Mouse (Mus musculus) gastrocnemius, postnatal 36 days (tissue): ENCODE measurements at regions not wholly inside any gene's neighbourhood (a gene's known extent, or its start where the extent isn't known, plus 50 kb on each side); places are given as distances from the start of the nearest gene placed in this dataset.
A peak's percentile ranks its signal among the peaks of the same experiment; 100 is the strongest.

Source experiments
- DNase-seq, 2 experiments: peaks; one replicate each; pipeline ENCODE4 v3.0.0; 2022
- intact Hi-C: fragments of 180-260 bp; cut with DNase I; formaldehyde crosslinking; loops from one replicate; pipeline ENCODE4 v1.15.1; 2025

- intact Hi-C loops = no loop called here
- no peak for DNase-seq
Measured at GRCm38 (mm10) chr11:109039792-109040518, 104.2 kb downstream of the E030025P04Rik start.

- intact Hi-C loops = no loop called here
- DNase-seq = no peak
Measured at GRCm38 (mm10) chr11:109039060-109039791, 104.9 kb downstream of the E030025P04Rik start.

- DNase-seq = no peak
- intact Hi-C loops = no loop called here
Measured at GRCm38 (mm10) chr11:109038136-109038535, 106.0 kb downstream of the E030025P04Rik start.

- no peak for DNase-seq
- intact Hi-C loops = loop anchor here (5.0 kb wide), 1 partner anchor 587 kb away; no protein-coding TSS in a partner anchor
Measured at GRCm38 (mm10) chr11:109034596-109034995, 109.6 kb downstream of the E030025P04Rik start.

GRCm38 (mm10) chr11:109034072-109034471 lies 110.1 kb downstream of the E030025P04Rik start:
- no peak for DNase-seq
- intact Hi-C loops = loop anchor here (5.0 kb wide), 1 partner anchor 587 kb away; no protein-coding TSS in a partner anchor

- intact Hi-C loops = loop anchor here (5.0 kb wide), 1 partner anchor 585 kb away; no protein-coding TSS in a partner anchor
- no peak for DNase-seq
Measured at GRCm38 (mm10) chr11:109032729-109033128, 111.4 kb downstream of the E030025P04Rik start.

GRCm38 (mm10) chr11:109030486-109030885 lies 110.3 kb downstream of the Axin2 start:
- DNase-seq = peak; percentile 26 to 28
- intact Hi-C loops = loop anchor here (1.0 to 5.0 kb wide), 2 partner anchors 108 to 583 kb away; no protein-coding TSS in a partner anchor

GRCm38 (mm10) chr11:109029894-109030293 lies 109.7 kb downstream of the Axin2 start:
- DNase-seq = no peak
- intact Hi-C loops = loop anchor here (1.0 to 5.0 kb wide), 2 partner anchors 108 to 583 kb away; no protein-coding TSS in a partner anchor

GRCm38 (mm10) chr11:109014806-109015205 lies 94.7 kb downstream of the Axin2 start:
- intact Hi-C loops = no loop called here
- peak in 1 of 2 experiments; percentile 51 for DNase-seq

- intact Hi-C loops = no loop called here
- no peak for DNase-seq
Measured at GRCm38 (mm10) chr11:109011161-109011560, 91.0 kb downstream of the Axin2 start.

- DNase-seq = no peak
- intact Hi-C loops = no loop called here
Measured at GRCm38 (mm10) chr11:109008872-109009271, 88.7 kb downstream of the Axin2 start.

GRCm38 (mm10) chr11:109005681-109006080 lies 85.5 kb downstream of the Axin2 start:
- intact Hi-C loops = no loop called here
- DNase-seq = no peak
